Mouse (Mus musculus): Measurements from ENCODE around the gene C1qb. TPM values are rescaled to one million over a fixed set of nuclear protein-coding genes. Genes with fewer than 3 reads are reported as not detected.

C1qb gene
- polyA plus RNA-seq, 1 experiment from 2014 or later, result 46.7 TPM

DNA sequence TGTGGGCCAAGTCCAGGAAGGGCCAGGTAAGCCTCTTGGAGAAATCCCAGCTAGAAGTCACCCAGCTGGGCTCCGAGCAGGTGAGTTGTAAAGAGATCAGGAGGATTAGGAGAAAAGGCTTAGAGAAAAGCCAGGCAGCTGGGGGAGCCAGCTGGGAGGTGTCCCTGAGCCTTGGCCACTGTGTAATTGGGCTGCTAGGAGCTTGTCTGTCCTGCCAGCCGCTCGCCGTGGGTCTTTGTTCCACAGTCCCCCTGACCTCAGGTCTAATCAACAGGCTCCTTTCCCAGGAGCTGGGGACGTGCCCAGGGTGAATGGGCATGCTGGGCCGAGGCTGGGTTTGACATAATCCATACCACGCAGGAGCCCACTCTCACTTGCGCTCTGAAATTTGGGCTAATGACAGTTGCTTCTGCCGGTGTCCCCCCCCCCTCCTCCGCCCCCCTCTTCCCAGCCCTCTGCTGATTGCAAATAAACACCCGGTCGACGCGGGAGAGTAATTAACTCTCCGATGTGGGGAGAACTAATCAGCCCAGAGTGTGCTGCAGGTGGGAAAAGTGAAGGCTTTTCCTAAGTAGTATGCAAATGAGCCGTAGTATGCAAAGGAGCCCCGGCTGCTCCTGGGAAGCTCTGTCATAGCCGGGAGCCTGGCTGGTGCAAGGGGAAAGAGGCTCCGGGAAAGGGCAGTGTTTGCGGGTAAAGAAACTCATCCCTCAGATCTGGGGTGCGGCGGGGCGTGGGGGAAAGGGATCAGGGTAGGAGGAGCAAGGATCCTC is 19.0 kb upstream of the C1qb start:
- Histone ChIP-seq H3K9ac (ENCODE audit: low read length) (no peak overlapping the region), H3K4me1 (ENCODE audit: control insufficient read depth in 2 of 2, insufficient read depth in 2 of 2, low read length in 2 of 2) (no peaks in the 10 kb centered on the region), H3K36me3 (ENCODE audit: control insufficient read depth, insufficient read depth, low read length) (no peaks in the 10 kb centered on the region), H3K4me3 (ENCODE audit: control insufficient read depth in 1 of 2, insufficient read depth in 1 of 2, low read depth in 1 of 2, low read length in 2 of 2) (no peak overlapping the region), H3K27ac (replicated peaks in 1 of 2; ENCODE audit: control insufficient read depth in 1 of 2, insufficient read depth in 1 of 2, low read depth in 2 of 2, low read length in 2 of 2) (no peak overlapping the region), H3K27me3 (ENCODE audit: control insufficient read depth, insufficient read depth, low read length) (peaks cover 53% of the 10 kb centered on the region), H3K4me2 (ENCODE audit: low read length) (no peak overlapping the region), H3K9me3 (ENCODE audit: control insufficient read depth, low read length) (no peaks in the 10 kb centered on the region)
- WGBS, result under 1% methylated on average over 22 of the region's 23 CpGs
- ATAC-seq (ENCODE audit: insufficient number of reproducible peaks, insufficient read depth, low FRiP score, low read depth), result no peak

DNA sequence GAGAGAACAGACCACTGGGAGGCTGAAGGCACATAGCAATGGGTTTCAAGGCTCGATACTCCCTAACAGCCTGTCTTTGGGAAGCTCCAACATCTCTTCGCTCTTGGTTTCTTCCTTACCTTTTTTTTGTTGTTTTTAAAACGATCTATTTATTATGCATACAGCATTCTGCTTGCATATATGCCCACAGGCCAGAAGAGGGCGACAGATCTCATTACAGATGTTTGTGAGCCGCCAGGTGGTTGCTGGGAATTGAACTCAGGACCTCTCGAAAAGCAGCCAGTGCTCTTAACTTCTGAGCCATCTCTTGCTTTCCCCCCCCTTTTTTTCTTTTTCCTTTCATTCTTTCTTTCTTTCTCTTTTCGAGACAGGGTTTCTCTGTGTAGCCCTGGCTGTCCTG is 13.2 kb upstream of the C1qb start:
- H3K27ac ChIP-seq (replicated peaks in 1 of 2; ENCODE audit: control insufficient read depth in 1 of 2, insufficient read depth in 1 of 2, low read depth in 2 of 2, low read length in 2 of 2), result no peak overlapping the region
- H3K4me2 ChIP-seq (ENCODE audit: low read length), result no peak overlapping the region
- ATAC-seq (ENCODE audit: insufficient number of reproducible peaks, insufficient read depth, low FRiP score, low read depth), result no peak
- H3K9ac ChIP-seq (ENCODE audit: low read length), result no peak overlapping the region
- H3K4me1 ChIP-seq (ENCODE audit: control insufficient read depth in 2 of 2, insufficient read depth in 2 of 2, low read length in 2 of 2), result no peaks in the 10 kb centered on the region
- 62% methylated on average over 7 of the region's 7 CpGs for WGBS
- no peaks in the 10 kb centered on the region for H3K9me3 ChIP-seq (ENCODE audit: control insufficient read depth, low read length)
- H3K4me3 ChIP-seq (ENCODE audit: control insufficient read depth in 1 of 2, insufficient read depth in 1 of 2, low read depth in 1 of 2, low read length in 2 of 2), result no peak overlapping the region
- no peaks in the 10 kb centered on the region for H3K36me3 ChIP-seq (ENCODE audit: control insufficient read depth, insufficient read depth, low read length)
- peaks cover 61% of the 10 kb centered on the region for H3K27me3 ChIP-seq (ENCODE audit: control insufficient read depth, insufficient read depth, low read length)

DNA sequence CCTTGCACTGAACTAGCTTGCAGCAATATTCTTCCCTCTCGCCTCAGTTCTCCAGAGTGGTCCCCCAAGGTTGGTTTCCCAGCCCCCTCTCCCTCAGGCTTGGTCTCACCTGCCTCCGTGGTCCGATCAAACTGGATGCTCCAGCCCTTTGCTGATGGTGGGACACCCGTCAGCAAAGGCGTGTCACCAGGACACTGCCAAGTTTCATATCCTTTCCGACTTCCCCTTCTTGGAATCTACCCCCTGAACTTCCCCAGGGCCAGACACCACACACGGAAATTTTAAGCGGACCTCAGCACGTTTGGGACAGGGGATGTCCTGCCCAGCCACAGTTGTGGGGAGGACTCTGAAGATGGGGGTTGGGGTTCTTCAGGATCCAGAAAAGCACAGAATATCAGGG is 12.7 kb upstream of the C1qb start, which contains the start of gene C1qa:
C1qa (minus strand) TSS at position 167 of the 400 bp plus-strand sequence.
- peaks cover 60% of the 10 kb centered on the region for H3K27me3 ChIP-seq (ENCODE audit: control insufficient read depth, insufficient read depth, low read length)
- no peak within 1 kb of the TSS for H3K4me2 ChIP-seq (ENCODE audit: low read length)
- H3K4me1 ChIP-seq (ENCODE audit: control insufficient read depth in 2 of 2, insufficient read depth in 2 of 2, low read length in 2 of 2), result no peaks in the 10 kb centered on the region
- WGBS, result 70% methylated on average over 9 of the region's 9 CpGs
- H3K9ac ChIP-seq (ENCODE audit: low read length), result no peak within 1 kb of the TSS
- H3K9me3 ChIP-seq (ENCODE audit: control insufficient read depth, low read length), result no peaks in the 10 kb centered on the region
- no peak within 1 kb of the TSS for H3K4me3 ChIP-seq (ENCODE audit: control insufficient read depth in 1 of 2, insufficient read depth in 1 of 2, low read depth in 1 of 2, low read length in 2 of 2)
- no peak within 1 kb of the TSS for H3K27ac ChIP-seq (replicated peaks in 1 of 2; ENCODE audit: control insufficient read depth in 1 of 2, insufficient read depth in 1 of 2, low read depth in 2 of 2, low read length in 2 of 2)
- no peak for ATAC-seq (ENCODE audit: insufficient number of reproducible peaks, insufficient read depth, low FRiP score, low read depth)
- no peaks in the 10 kb centered on the region for H3K36me3 ChIP-seq (ENCODE audit: control insufficient read depth, insufficient read depth, low read length)

DNA sequence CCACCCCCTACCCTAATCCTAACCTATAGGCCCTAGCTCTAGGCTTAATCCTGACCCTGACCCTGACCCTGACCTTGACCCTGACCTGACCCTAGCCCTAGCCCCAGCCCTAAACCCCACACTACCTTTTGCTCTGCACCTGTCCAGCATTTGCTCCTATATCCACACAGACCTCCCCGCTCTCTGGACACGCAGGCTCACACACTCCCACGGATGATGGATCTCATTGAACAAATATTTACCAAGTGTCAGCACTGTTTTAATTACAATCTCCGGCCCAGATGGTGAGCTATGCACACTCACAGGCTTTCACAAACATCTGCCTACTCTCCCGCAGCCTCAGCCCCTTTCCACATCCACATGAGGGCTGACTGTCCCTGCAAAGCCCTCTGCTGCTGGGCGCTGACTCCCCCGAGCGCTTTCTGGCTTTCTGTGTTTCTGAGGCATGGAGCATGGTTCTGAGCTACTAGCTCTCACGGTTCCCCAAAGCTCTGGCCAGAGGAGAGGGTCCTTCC is 12.2 kb upstream of the C1qb start:
- no peaks in the 10 kb centered on the region for H3K9me3 ChIP-seq (ENCODE audit: control insufficient read depth, low read length)
- H3K36me3 ChIP-seq (ENCODE audit: control insufficient read depth, insufficient read depth, low read length), result no peaks in the 10 kb centered on the region
- no peak overlapping the region for H3K4me2 ChIP-seq (ENCODE audit: low read length)
- 64% methylated on average over 9 of the region's 9 CpGs for WGBS
- no peaks in the 10 kb centered on the region for H3K4me1 ChIP-seq (ENCODE audit: control insufficient read depth in 2 of 2, insufficient read depth in 2 of 2, low read length in 2 of 2)
- peaks cover 60% of the 10 kb centered on the region for H3K27me3 ChIP-seq (ENCODE audit: control insufficient read depth, insufficient read depth, low read length)
- no peak overlapping the region for H3K4me3 ChIP-seq (ENCODE audit: control insufficient read depth in 1 of 2, insufficient read depth in 1 of 2, low read depth in 1 of 2, low read length in 2 of 2)
- no peak for ATAC-seq (ENCODE audit: insufficient number of reproducible peaks, insufficient read depth, low FRiP score, low read depth)
- H3K27ac ChIP-seq (replicated peaks in 1 of 2; ENCODE audit: control insufficient read depth in 1 of 2, insufficient read depth in 1 of 2, low read depth in 2 of 2, low read length in 2 of 2), result no peak overlapping the region
- no peak overlapping the region for H3K9ac ChIP-seq (ENCODE audit: low read length)

DNA sequence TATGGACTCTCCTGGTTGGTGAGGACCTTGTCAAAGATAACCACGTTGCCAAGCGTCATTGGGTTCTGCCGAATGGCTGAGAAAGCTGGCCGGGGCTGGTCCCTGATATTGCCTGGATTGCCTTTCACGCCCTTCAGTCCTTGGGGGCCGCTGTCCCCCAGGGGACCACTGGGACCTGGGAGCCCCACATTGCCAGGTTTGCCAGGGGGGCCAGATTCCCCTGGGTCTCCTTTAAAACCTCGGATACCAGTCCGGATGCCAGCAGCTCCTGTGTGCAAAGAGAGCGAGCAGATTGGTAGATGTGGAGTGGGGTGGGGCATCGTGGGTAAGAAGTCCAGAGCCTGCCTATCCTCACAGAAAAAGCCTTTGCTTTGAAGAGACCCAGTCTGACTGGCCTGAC is 10.5 kb upstream of the C1qb start:
- no peaks in the 10 kb centered on the region for H3K36me3 ChIP-seq (ENCODE audit: control insufficient read depth, insufficient read depth, low read length)
- no peaks in the 10 kb centered on the region for H3K4me1 ChIP-seq (ENCODE audit: control insufficient read depth in 2 of 2, insufficient read depth in 2 of 2, low read length in 2 of 2)
- no peak overlapping the region for H3K27ac ChIP-seq (replicated peaks in 1 of 2; ENCODE audit: control insufficient read depth in 1 of 2, insufficient read depth in 1 of 2, low read depth in 2 of 2, low read length in 2 of 2)
- H3K4me2 ChIP-seq (ENCODE audit: low read length), result no peak overlapping the region
- H3K4me3 ChIP-seq (ENCODE audit: control insufficient read depth in 1 of 2, insufficient read depth in 1 of 2, low read depth in 1 of 2, low read length in 2 of 2), result no peak overlapping the region
- H3K27me3 ChIP-seq (ENCODE audit: control insufficient read depth, insufficient read depth, low read length), result peaks cover 75% of the 10 kb centered on the region
- ATAC-seq (ENCODE audit: insufficient number of reproducible peaks, insufficient read depth, low FRiP score, low read depth), result no peak
- no peak overlapping the region for H3K9ac ChIP-seq (ENCODE audit: low read length)
- H3K9me3 ChIP-seq (ENCODE audit: control insufficient read depth, low read length), result no peaks in the 10 kb centered on the region
- 31% methylated on average over 10 of the region's 10 CpGs for WGBS

DNA sequence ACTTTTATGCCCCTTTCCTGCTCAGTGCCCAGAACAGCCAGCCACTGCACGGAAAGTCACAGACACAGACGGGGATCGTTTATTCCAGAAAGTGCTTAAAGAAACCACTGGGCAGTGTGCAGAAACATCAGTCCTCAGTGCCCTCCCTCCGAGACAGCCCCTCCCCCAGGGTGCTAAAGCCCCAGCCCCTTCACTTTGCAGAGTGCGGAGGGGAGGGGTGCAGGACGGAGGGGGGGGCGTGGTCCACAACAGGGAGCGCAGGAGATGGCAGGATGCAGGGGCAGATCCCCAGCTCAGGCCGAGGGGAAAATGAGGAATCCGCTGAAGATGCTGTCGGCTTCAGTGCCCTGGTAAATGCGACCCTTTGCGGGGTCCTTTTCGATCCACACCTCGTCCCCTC is 9.9 kb upstream of the C1qb start:
- no peak overlapping the region for H3K27ac ChIP-seq (replicated peaks in 1 of 2; ENCODE audit: control insufficient read depth in 1 of 2, insufficient read depth in 1 of 2, low read depth in 2 of 2, low read length in 2 of 2)
- H3K27me3 ChIP-seq (ENCODE audit: control insufficient read depth, insufficient read depth, low read length), result peaks cover 72% of the 10 kb centered on the region
- ATAC-seq (ENCODE audit: insufficient number of reproducible peaks, insufficient read depth, low FRiP score, low read depth), result no peak
- no peak overlapping the region for H3K4me3 ChIP-seq (ENCODE audit: control insufficient read depth in 1 of 2, insufficient read depth in 1 of 2, low read depth in 1 of 2, low read length in 2 of 2)
- WGBS, result 9% methylated on average over 14 of the region's 15 CpGs
- H3K4me1 ChIP-seq (ENCODE audit: control insufficient read depth in 2 of 2, insufficient read depth in 2 of 2, low read length in 2 of 2), result no peaks in the 10 kb centered on the region
- no peaks in the 10 kb centered on the region for H3K9me3 ChIP-seq (ENCODE audit: control insufficient read depth, low read length)
- H3K9ac ChIP-seq (ENCODE audit: low read length), result no peak overlapping the region
- no peaks in the 10 kb centered on the region for H3K36me3 ChIP-seq (ENCODE audit: control insufficient read depth, insufficient read depth, low read length)
- no peak overlapping the region for H3K4me2 ChIP-seq (ENCODE audit: low read length)

DNA sequence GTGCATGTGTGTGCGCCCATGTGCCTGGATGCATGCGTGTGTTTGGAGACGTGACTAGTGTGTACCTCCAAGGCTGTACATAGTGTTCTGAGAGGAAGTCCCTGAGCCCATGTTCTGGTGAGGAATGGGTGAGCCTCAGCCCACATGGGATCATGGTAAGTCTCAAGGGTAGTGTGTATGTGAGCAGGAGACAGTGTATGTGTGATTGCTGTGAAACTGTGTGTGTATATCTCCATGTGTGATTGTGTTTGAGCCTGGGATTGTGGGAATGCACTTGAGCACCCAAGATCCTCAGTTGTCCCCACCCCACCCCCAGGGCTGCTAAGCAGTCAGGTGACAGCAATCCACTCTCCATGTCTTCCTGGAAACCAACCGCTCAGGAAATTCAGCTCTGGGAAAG is 8.8 kb upstream of the C1qb start:
- no peaks in the 10 kb centered on the region for H3K36me3 ChIP-seq (ENCODE audit: control insufficient read depth, insufficient read depth, low read length)
- H3K27me3 ChIP-seq (ENCODE audit: control insufficient read depth, insufficient read depth, low read length), result peaks cover 76% of the 10 kb centered on the region
- no peak for ATAC-seq (ENCODE audit: insufficient number of reproducible peaks, insufficient read depth, low FRiP score, low read depth)
- no peak overlapping the region for H3K4me2 ChIP-seq (ENCODE audit: low read length)
- H3K4me3 ChIP-seq (ENCODE audit: control insufficient read depth in 1 of 2, insufficient read depth in 1 of 2, low read depth in 1 of 2, low read length in 2 of 2), result no peak overlapping the region
- H3K9me3 ChIP-seq (ENCODE audit: control insufficient read depth, low read length), result no peaks in the 10 kb centered on the region
- WGBS, result 63% methylated on average over 4 of the region's 4 CpGs
- H3K9ac ChIP-seq (ENCODE audit: low read length), result no peak overlapping the region
- no peaks in the 10 kb centered on the region for H3K4me1 ChIP-seq (ENCODE audit: control insufficient read depth in 2 of 2, insufficient read depth in 2 of 2, low read length in 2 of 2)
- no peak overlapping the region for H3K27ac ChIP-seq (replicated peaks in 1 of 2; ENCODE audit: control insufficient read depth in 1 of 2, insufficient read depth in 1 of 2, low read depth in 2 of 2, low read length in 2 of 2)

Measured in heart, embryonic 14.5 days (tissue).